In the genomic region with DNA sequence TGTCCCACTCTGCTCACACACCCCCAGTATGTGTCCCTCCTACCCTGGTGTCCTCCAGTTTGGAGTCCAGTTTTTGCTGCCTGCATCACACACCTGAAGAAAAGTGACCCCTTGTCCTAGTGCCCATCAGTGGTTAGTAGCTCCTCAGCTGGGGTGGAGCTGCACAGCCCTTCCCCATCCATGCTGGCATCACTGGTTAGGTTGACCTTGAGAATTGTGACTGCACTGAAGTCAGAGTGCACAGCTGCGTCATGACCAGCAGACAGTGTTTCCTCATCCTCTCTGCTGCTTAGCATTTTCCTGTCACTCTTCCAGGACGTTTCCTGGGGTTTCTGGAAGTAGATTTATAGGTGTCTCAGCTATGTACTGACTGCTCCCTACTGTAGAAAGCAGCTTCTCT, we compare ENCODE assay signal across 22 mouse cellular contexts.
DNase-seq lines count a peak whose midpoint lies in the region; ATAC-seq lines count a peak whose summit lies in the region.
"Had no signal": no experiment of that assay in that cellular context is flagged by ENCODE, and none has a peak within 500 bp of the region (broad histone marks: within the 10 kb centered on the region; RNA-seq: fewer than 3 reads in every experiment).

No protein-coding gene starts in this region.

- H3K27me3 ChIP-seq in midbrain, embryonic 15.5 days (replicated peaks): no peaks in the 10 kb centered on the region
- H3K27me3 ChIP-seq in midbrain, embryonic 10.5 days (ENCODE audit: low read depth, poor library complexity, severe bottlenecking): no peaks in the 10 kb centered on the region
- H3K27me3 ChIP-seq in liver, embryonic 12.5 days (replicated peaks): no peaks in the 10 kb centered on the region
- H3K27me3 ChIP-seq: embryonic facial prominence, embryonic 13.5 days; forebrain, embryonic 12.5 days; hindbrain, embryonic 15.5 days had no signal

- H3K27ac ChIP-seq in midbrain, embryonic 15.5 days: no peak overlapping the region
- no peak overlapping the region for H3K27ac ChIP-seq in midbrain, embryonic 10.5 days (replicated peaks)
- H3K27ac ChIP-seq in liver, embryonic 12.5 days: peak overlapping the region; percentile 63
- H3K27ac ChIP-seq: embryonic facial prominence, embryonic 13.5 days; forebrain, embryonic 12.5 days; heart, embryonic 10.5 days; hindbrain, embryonic 15.5 days; limb, embryonic 10.5 days had no signal

- H3K4me2 ChIP-seq in midbrain, embryonic 15.5 days: no peak overlapping the region
- H3K4me2 ChIP-seq in liver, embryonic 12.5 days: no peak overlapping the region
- H3K4me2 ChIP-seq: embryonic facial prominence, embryonic 13.5 days; forebrain, embryonic 12.5 days; hindbrain, embryonic 15.5 days had no signal

- H3K9ac ChIP-seq in midbrain, embryonic 15.5 days: no peak overlapping the region
- no peak overlapping the region for H3K9ac ChIP-seq in liver, embryonic 12.5 days
- H3K9ac ChIP-seq: embryonic facial prominence, embryonic 13.5 days; forebrain, embryonic 12.5 days; hindbrain, embryonic 15.5 days had no signal

- no peak overlapping the region for H3K4me3 ChIP-seq in midbrain, embryonic 15.5 days
- H3K4me3 ChIP-seq in midbrain, embryonic 10.5 days: no peak overlapping the region
- no peak overlapping the region for H3K4me3 ChIP-seq in liver, embryonic 12.5 days
- H3K4me3 ChIP-seq: embryonic facial prominence, embryonic 13.5 days; erythroblast, embryonic 14.5 days; forebrain, embryonic 12.5 days; heart, embryonic 10.5 days; hindbrain, embryonic 15.5 days; limb, embryonic 10.5 days had no signal

- H3K36me3 ChIP-seq in midbrain, embryonic 15.5 days (replicated peaks): no peaks in the 10 kb centered on the region
- H3K36me3 ChIP-seq in midbrain, embryonic 10.5 days: peaks cover 11% of the 10 kb centered on the region; the same call in 1 of the 2 replicates
- 0 out of 2 replicates have a peak, but pooled peaks cover 5% of the 10 kb centered on the region for H3K36me3 ChIP-seq in liver, embryonic 12.5 days
- H3K36me3 ChIP-seq: forebrain, embryonic 12.5 days; hindbrain, embryonic 15.5 days had no signal

- no peaks in the 10 kb centered on the region for H3K9me3 ChIP-seq in midbrain, embryonic 15.5 days
- no peaks in the 10 kb centered on the region for H3K9me3 ChIP-seq in midbrain, embryonic 10.5 days (replicated peaks)
- H3K9me3 ChIP-seq in liver, embryonic 12.5 days (replicated peaks): no peaks in the 10 kb centered on the region
- H3K9me3 ChIP-seq: embryonic facial prominence, embryonic 13.5 days; forebrain, embryonic 12.5 days; heart, embryonic 10.5 days; hindbrain, embryonic 15.5 days; limb, embryonic 10.5 days had no signal

- 0 out of 2 replicates have a peak, but pooled peaks have one; percentile 8 for ATAC-seq in midbrain, embryonic 15.5 days (replicated peaks)
- ATAC-seq in liver, embryonic 12.5 days: no peak
- ATAC-seq: midbrain, embryonic 16.5 days had no signal

- DNase-seq in heart, adult 11 months: peak; percentile 51
- DNase-seq in heart, adult 8-10 months (ENCODE audit: low spot score): no peak
- no peak for DNase-seq in midbrain, embryonic 10.5 days (ENCODE audit: low spot score)
- DNase-seq in layer of hippocampus, adult 9-10 months (ENCODE audit: low spot score): no peak
- DNase-seq in frontal cortex, postnatal 36 days (ENCODE audit: low spot score in 2 of 2): no peak
- DNase-seq: cerebellum, adult 11-12 months; cerebellum, postnatal 25 days; embryo, embryonic 11 days; heart, postnatal 4 days; kidney, adult 2 months; kidney, postnatal 10 days; lung, adult 18-20 months; lung, postnatal 10 days had no signal

- H3K4me1 ChIP-seq in midbrain, embryonic 15.5 days: no peaks in the 10 kb centered on the region
- H3K4me1 ChIP-seq in midbrain, embryonic 10.5 days: no peaks in the 10 kb centered on the region
- peaks cover 49% of the 10 kb centered on the region for H3K4me1 ChIP-seq in liver, embryonic 12.5 days
- H3K4me1 ChIP-seq: embryonic facial prominence, embryonic 13.5 days; forebrain, embryonic 12.5 days; heart, embryonic 10.5 days; hindbrain, embryonic 15.5 days had no signal

- 85% methylated on average over 2 of the region's 2 CpGs for WGBS in midbrain, embryonic 15.5 days
- WGBS in midbrain, embryonic 10.5 days: 81% methylated on average over 2 of the region's 2 CpGs
- WGBS in liver, embryonic 12.5 days (ENCODE audit: insufficient replicate concordance): 60% methylated on average over 2 of the region's 2 CpGs
